Mouse (Mus musculus): ENCODE measurements around the gene Bik. TPM values are rescaled to one million over a fixed set of nuclear protein-coding genes. Genes with fewer than 3 reads are reported as not detected.
A peak's percentile ranks its signal among the peaks of the same experiment; 100 is the strongest.

The Bik gene
- polyA plus RNA-seq, 1 experiment from 2014 or later = 31.2 TPM

DNA sequence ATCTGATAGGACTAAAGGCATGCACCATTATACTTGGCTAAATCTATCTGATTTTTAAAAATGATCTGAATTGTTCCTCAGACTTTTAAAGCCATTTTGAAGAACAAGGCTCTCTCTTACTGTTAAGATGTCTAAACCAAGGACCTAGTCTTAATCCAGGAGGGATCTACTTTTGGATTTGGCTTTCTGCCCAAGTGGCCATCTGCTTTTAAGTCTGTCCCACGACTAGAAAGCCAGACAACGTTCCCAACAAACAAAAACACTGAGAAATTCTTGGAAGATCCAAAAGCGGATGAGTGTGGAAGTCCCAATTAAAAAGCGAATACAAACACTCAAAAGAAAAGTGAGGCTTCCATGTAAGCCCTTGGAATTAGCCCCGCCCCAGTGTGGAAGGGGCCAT, 11.6 kb upstream of the Bik start:
- Histone ChIP-seq H3K27ac (ENCODE audit: poor library complexity, severe bottlenecking) (no peak overlapping the region), H3K9me3 (replicated peaks) (no peaks in the 10 kb centered on the region; the same call in 1 of the 2 replicates), H3K27me3 (replicated peaks) (no peaks in the 10 kb centered on the region), H3K4me2 (no peak overlapping the region), H3K36me3 (no peaks in the 10 kb centered on the region), H3K4me3 (no peak overlapping the region), H3K9ac (no peak overlapping the region), H3K4me1 (replicated peaks) (peaks cover 23% of the 10 kb centered on the region)
- ATAC-seq (ENCODE audit: insufficient number of reproducible peaks, low FRiP score) = no peak
- WGBS = 64% methylated on average over 5 of the region's 5 CpGs

DNA sequence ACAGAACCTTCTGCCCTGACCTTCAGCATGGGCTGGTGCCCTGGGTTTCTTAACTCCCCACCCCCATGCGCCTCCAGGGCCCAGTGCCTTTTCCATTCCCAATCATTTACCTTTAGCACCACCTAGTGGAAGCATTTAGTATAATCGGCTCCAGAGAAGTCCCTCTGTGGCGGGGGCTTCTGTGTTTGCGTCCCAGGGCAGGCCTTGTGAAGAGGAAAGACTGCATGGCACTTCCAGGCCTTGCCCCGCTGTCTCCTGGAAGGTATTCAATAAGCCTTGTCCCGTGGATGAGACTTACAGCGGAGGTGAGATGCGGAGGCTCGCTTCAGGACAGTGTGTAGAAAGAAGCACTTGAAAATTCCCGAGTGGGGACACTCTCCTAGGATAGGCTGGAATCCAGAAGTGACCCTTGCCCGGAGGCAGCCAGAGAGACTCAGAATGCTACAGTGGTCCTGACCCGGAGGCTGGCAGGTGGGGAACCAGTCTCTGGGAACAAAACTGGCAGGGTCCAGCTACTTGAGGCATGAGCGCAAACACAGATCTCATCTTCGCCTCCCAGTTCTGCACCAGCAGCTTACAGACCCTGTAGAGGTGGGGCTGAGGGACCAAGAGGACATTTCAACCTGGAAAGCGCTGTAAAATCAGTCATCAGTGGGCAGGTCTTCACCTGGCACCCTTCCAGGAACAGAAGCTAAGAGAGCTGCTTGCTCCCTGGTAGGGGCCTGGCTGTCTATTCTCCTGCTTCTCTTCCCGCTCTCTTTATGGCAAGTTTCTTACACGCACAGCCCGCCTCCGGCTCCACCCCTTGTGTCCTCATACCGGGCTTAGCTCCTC, 8.2 kb upstream of the Bik start:
- Histone ChIP-seq H3K4me1 (replicated peaks) (peaks cover 35% of the 10 kb centered on the region), H3K36me3 (no peaks in the 10 kb centered on the region), H3K9me3 (replicated peaks) (no peaks in the 10 kb centered on the region; the same call in 1 of the 2 replicates), H3K4me2 (peak overlapping the region; percentile 51), H3K9ac (peak overlapping the region; percentile 56), H3K27ac (ENCODE audit: poor library complexity, severe bottlenecking) (no peak overlapping the region), H3K4me3 (no peak overlapping the region), H3K27me3 (replicated peaks) (no peaks in the 10 kb centered on the region)
- WGBS = 34% methylated on average over 20 of the region's 20 CpGs
- ATAC-seq (ENCODE audit: insufficient number of reproducible peaks, low FRiP score) = no peak

DNA sequence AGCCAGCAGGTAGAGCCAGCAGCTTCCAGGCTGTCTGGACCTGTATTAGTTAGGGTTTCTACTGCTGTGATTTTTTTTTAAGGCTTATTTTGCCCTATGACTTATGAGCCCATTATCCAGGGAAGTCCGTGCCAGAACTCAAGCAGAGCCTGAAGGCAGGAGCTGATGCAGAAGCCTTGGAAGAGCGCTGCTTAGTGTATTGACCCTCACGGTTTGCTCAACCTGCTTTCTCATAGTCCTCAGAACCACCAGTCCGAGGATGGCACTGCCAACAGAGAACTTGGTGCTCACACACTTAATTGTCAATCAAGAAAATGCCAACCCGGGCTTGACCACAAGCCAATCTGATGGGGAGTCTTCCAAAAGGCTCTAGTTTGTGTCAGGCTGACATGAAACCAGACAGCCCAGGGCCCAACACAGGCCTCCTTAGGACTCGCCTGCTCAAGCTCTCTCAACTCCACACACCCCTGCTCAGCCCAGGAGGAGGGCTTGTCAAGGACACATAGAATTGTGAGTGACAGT, 5.7 kb upstream of the Bik start:
- no peak overlapping the region for H3K9ac ChIP-seq
- no peaks in the 10 kb centered on the region; the same call in 1 of the 2 replicates for H3K9me3 ChIP-seq (replicated peaks)
- H3K27me3 ChIP-seq (replicated peaks) = no peaks in the 10 kb centered on the region
- no peak for ATAC-seq (ENCODE audit: insufficient number of reproducible peaks, low FRiP score)
- no peaks in the 10 kb centered on the region for H3K36me3 ChIP-seq
- peaks cover 60% of the 10 kb centered on the region for H3K4me1 ChIP-seq (replicated peaks)
- H3K27ac ChIP-seq (ENCODE audit: poor library complexity, severe bottlenecking) = no peak overlapping the region
- H3K4me3 ChIP-seq = no peak overlapping the region
- H3K4me2 ChIP-seq = no peak overlapping the region
- WGBS = 80% methylated on average over 6 of the region's 6 CpGs

DNA sequence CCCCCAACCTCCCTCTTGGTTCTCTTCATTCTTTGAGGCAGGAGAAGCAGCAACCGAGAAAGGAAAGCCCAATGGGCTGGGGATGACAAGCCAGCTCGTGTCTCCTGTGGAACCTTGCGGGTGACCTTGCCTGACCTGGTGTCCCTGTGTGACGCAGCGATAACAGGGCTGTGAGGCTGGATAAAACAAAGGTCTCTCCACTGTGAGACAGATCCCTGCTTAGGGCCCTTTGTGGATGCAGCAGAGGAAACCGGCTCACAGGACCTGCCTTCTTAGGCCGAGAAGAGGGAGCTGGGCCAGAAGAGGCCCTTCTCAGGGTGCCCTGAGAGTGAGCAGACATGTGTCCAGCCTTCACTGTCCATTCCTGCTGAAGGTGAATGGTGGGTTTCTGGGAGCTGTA, 3.5 kb upstream of the Bik start:
- Histone ChIP-seq H3K4me3 (no peak overlapping the region; the same call in 1 of the 2 replicates), H3K36me3 (no peaks in the 10 kb centered on the region), H3K27me3 (replicated peaks) (no peaks in the 10 kb centered on the region), H3K9ac (peak overlapping the region; percentile 17; the same call in 1 of the 2 replicates), H3K4me2 (peak overlapping the region; percentile 95), H3K27ac (ENCODE audit: poor library complexity, severe bottlenecking) (peak overlapping the region; percentile 97), H3K9me3 (replicated peaks) (no peaks in the 10 kb centered on the region), H3K4me1 (replicated peaks) (peaks cover 69% of the 10 kb centered on the region)
- 10% methylated on average over 7 of the region's 7 CpGs for WGBS
- peak; percentile 69 for ATAC-seq (ENCODE audit: insufficient number of reproducible peaks, low FRiP score)

DNA sequence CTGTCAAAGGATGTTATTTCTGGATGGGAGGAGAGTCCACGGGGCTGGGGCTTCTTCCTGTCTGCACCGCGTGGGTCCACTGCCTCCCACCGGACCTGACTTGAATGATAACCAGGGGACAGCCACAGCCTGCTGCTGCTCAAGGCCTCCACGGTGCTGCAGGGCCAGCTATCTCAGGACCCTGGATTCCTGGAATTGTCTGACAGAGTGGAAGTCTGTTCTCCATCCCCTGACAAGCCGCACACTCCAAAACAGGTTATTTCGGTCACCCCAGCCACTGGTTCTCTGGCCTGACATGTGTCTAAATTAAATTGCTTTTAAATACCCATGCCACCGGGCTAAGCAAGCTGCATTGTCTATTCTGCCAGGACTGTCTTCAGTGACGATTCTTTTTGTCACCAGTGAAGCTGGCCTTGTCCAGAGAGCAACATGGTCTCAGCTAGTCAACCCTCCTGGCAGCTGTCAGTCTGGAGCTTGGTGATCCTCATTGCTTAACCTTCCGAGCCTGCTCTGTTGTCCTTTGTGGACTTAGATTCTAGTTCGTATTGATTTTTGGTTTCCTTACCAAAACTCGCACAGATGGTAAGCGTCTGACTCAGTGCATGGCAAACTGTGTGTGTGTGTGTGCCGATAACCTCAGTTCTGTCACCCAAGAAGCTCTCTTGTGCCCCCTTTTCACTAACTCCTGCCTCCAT, 2.9 kb upstream of the Bik start:
- Histone ChIP-seq H3K27me3 (replicated peaks) (no peaks in the 10 kb centered on the region), H3K9ac (peak overlapping the region; percentile 57), H3K4me2 (peak overlapping the region; percentile 95), H3K4me1 (replicated peaks) (peaks cover 69% of the 10 kb centered on the region), H3K27ac (ENCODE audit: poor library complexity, severe bottlenecking) (peak overlapping the region; percentile 97), H3K36me3 (no peaks in the 10 kb centered on the region), H3K4me3 (peak overlapping the region; percentile 17), H3K9me3 (replicated peaks) (no peaks in the 10 kb centered on the region)
- peak; percentile 86 for ATAC-seq (ENCODE audit: insufficient number of reproducible peaks, low FRiP score)
- 19% methylated on average over 14 of the region's 14 CpGs for WGBS

DNA sequence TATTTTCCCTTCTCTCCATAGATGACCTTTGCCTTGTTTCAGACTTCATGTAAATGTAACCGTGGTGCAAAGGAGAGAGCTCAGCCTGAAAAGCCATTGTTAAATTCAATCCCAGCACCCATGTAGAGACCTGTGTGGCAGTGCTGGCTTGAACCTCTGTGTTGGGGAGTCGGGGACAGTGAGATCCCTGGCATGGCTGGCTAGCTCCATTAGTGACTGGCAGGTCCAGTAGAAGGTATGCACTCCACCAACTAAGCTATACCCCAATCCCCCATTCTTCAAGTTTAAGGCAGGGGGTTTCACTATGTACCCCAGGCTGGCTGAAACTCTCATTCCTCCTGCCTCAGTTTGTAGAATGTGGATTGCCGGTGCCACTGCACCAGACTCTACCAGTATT, 2.3 kb upstream of the Bik start:
- Histone ChIP-seq H3K27ac (ENCODE audit: poor library complexity, severe bottlenecking) (peak overlapping the region; percentile 97), H3K4me3 (peak overlapping the region; percentile 17; the same call in 1 of the 2 replicates), H3K4me2 (peak overlapping the region; percentile 95), H3K4me1 (replicated peaks) (peaks cover 71% of the 10 kb centered on the region), H3K27me3 (replicated peaks) (no peaks in the 10 kb centered on the region), H3K9ac (peak overlapping the region; percentile 57), H3K36me3 (no peaks in the 10 kb centered on the region), H3K9me3 (replicated peaks) (no peaks in the 10 kb centered on the region)
- 64% methylated on average over 3 of the region's 3 CpGs for WGBS
- no peak for ATAC-seq (ENCODE audit: insufficient number of reproducible peaks, low FRiP score)

DNA sequence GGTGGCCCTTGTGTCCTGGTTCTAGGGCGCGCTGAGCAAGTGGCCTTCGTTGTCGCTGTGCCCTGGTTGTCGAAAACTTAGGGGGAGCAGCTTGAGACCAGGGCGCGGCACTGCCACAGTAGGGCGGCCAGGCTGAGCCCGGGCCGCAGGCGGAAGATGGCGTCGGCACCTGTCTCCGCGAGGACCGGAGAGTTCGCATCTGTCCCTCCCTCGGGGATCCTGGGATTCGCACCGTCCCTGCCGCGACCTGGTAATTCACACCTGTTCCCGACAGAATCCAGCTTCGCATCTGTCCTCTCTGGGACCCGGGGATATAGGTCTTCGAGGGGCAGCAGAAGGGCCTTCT, 403 bp downstream of the Bik start:
- 0 out of 2 replicates have a peak overlapping the region, but pooled peaks have one; percentile 61 for H3K27ac ChIP-seq (ENCODE audit: poor library complexity, severe bottlenecking)
- peak overlapping the region; percentile 95 for H3K4me2 ChIP-seq
- no peaks in the 10 kb centered on the region for H3K9me3 ChIP-seq (replicated peaks)
- peak overlapping the region; percentile 88 for H3K9ac ChIP-seq
- WGBS = 2% methylated on average over 26 of the region's 26 CpGs
- H3K36me3 ChIP-seq = peaks cover 13% of the 10 kb centered on the region
- H3K4me1 ChIP-seq (replicated peaks) = peaks cover 77% of the 10 kb centered on the region
- peak overlapping the region; percentile 81 for H3K4me3 ChIP-seq
- no peak for ATAC-seq (ENCODE audit: insufficient number of reproducible peaks, low FRiP score)
- no peaks in the 10 kb centered on the region for H3K27me3 ChIP-seq (replicated peaks)

DNA sequence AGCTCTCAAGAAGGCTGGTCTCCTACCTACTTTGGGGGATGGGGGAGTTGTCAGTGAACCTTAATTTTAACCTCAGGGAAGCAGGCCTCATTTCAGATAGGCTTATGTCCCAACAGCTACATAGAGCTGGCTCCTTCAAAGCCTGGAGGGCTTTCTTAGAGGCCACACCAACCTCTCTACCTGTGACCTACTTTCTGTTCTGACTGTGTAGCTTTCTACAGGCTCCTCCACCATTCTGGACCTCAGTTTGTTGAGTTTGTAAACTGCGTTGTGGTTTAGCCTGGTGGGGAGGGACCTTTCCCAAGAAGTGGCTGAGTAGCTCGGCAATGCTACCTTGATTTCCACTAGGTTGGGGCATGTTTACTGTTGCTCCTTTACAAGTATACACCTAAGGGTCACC, 1.1 kb downstream of the Bik start:
- peaks cover 73% of the 10 kb centered on the region for H3K4me1 ChIP-seq (replicated peaks)
- H3K9me3 ChIP-seq (replicated peaks) = no peaks in the 10 kb centered on the region
- no peaks in the 10 kb centered on the region for H3K27me3 ChIP-seq (replicated peaks)
- peak overlapping the region; percentile 81 for H3K4me3 ChIP-seq
- H3K9ac ChIP-seq = peak overlapping the region; percentile 88
- no peak overlapping the region for H3K27ac ChIP-seq (ENCODE audit: poor library complexity, severe bottlenecking)
- 56% methylated on average over 2 of the region's 2 CpGs for WGBS
- no peak for ATAC-seq (ENCODE audit: insufficient number of reproducible peaks, low FRiP score)
- peak overlapping the region; percentile 95 for H3K4me2 ChIP-seq
- H3K36me3 ChIP-seq = peaks cover 16% of the 10 kb centered on the region

DNA sequence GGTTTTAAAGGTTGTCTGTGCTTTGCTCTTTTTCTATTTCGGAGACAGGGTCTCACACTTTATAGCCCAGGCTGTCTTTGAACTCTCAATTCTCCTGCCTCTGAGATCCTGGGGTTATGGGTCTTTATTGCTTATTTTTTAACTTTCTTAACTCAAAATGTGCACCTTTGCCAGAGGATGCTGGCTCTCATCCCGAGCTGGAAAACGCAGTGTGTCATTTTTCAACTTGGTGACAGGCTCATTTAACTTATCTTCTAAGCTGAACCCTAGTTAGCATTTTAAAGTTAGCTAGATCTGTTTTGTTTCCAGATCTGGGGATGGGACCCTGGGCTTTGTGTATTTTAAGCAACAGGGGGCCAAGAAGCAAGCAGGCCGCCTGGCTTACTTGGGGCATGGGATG, 2.2 kb downstream of the Bik start:
- Histone ChIP-seq H3K27me3 (replicated peaks) (no peaks in the 10 kb centered on the region), H3K4me1 (replicated peaks) (peaks cover 71% of the 10 kb centered on the region), H3K4me2 (peak overlapping the region; percentile 95), H3K4me3 (no peak overlapping the region), H3K9me3 (replicated peaks) (no peaks in the 10 kb centered on the region), H3K9ac (0 out of 2 replicates have a peak overlapping the region, but pooled peaks have one; percentile 22), H3K27ac (ENCODE audit: poor library complexity, severe bottlenecking) (peak overlapping the region; percentile 54; the same call in 1 of the 2 replicates), H3K36me3 (peaks cover 23% of the 10 kb centered on the region)
- WGBS = 43% methylated on average over 4 of the region's 4 CpGs
- no peak for ATAC-seq (ENCODE audit: insufficient number of reproducible peaks, low FRiP score)

DNA sequence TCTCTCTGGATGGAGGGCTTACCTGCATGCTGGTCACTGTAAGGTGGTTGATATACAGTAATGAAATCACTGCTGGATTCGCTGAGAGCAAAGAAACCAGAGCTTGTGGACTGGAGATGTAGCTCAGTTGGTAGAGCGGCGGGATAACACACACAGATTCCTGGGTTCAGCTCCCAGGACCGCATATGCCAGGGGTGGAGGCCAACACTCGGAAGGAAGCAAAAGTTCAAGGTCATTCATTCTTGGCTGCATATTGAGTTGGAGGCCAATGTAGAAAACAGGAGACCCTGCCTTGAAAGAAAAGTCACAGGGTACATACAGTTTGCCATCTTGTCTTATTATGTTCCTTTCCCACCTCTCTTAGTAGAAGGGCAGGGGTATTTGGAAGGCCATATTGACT, 3.1 kb downstream of the Bik start:
- Histone ChIP-seq H3K4me2 (peak overlapping the region; percentile 95; the same call in 1 of the 2 replicates), H3K27me3 (replicated peaks) (no peaks in the 10 kb centered on the region), H3K9me3 (replicated peaks) (no peaks in the 10 kb centered on the region), H3K27ac (ENCODE audit: poor library complexity, severe bottlenecking) (peak overlapping the region; percentile 54; the same call in 1 of the 2 replicates), H3K9ac (0 out of 2 replicates have a peak overlapping the region, but pooled peaks have one; percentile 13), H3K4me3 (no peak overlapping the region), H3K4me1 (replicated peaks) (peaks cover 68% of the 10 kb centered on the region), H3K36me3 (peaks cover 27% of the 10 kb centered on the region)
- ATAC-seq (ENCODE audit: insufficient number of reproducible peaks, low FRiP score) = no peak
- 77% methylated on average over 5 of the region's 5 CpGs for WGBS

DNA sequence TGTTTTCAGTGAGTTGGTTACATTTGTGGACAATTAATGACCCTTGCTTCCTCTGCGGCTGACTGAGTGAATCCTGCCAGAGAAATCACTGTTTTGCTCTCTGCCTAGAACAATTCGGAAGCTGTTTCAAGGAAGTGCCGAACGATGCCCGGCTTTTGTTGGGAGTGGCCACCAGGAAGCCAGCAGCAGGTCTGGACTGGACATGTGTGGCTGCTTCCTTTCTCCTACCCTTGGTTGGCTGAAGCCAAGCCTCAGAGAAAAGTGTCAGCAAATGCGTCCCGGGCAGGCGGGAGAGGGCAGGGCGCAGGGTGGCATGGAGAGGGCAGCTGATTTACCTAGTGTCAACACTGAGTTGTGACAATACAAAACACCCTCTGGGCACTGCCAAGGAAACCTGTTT, 3.6 kb downstream of the Bik start:
- peaks cover 68% of the 10 kb centered on the region for H3K4me1 ChIP-seq (replicated peaks)
- ATAC-seq (ENCODE audit: insufficient number of reproducible peaks, low FRiP score) = no peak
- 0 out of 2 replicates have a peak overlapping the region, but pooled peaks have one; percentile 13 for H3K9ac ChIP-seq
- peak overlapping the region; percentile 54; the same call in 1 of the 2 replicates for H3K27ac ChIP-seq (ENCODE audit: poor library complexity, severe bottlenecking)
- peaks cover 27% of the 10 kb centered on the region for H3K36me3 ChIP-seq
- 73% methylated on average over 9 of the region's 9 CpGs for WGBS
- H3K4me3 ChIP-seq = no peak overlapping the region
- no peaks in the 10 kb centered on the region for H3K9me3 ChIP-seq (replicated peaks)
- H3K4me2 ChIP-seq = peak overlapping the region; percentile 95; the same call in 1 of the 2 replicates
- H3K27me3 ChIP-seq (replicated peaks) = no peaks in the 10 kb centered on the region
